Mouse (Mus musculus) lung, adult 18-20 months (tissue): ENCODE measurements at regions not wholly inside any gene's neighbourhood (a gene's known extent, or its start where the extent isn't known, plus 50 kb on each side); places are given as distances from the start of the nearest gene placed in this dataset.

Experiments
- DNase-seq, 2 experiments: peaks; one replicate each; pipeline ENCODE4 v3.0.0; 2022; ENCODE audit warnings: mixed read lengths in 2 of 2

GRCm38 (mm10) chr4:153542631-153543031 is 60.0 kb upstream of the Ajap1 start:
- DNase-seq = no peak

- DNase-seq = peak in 1 of 2 experiments; percentile 2
Measured at GRCm38 (mm10) chr4:153543900-153544648, 61.5 kb upstream of the Ajap1 start.

- no peak for DNase-seq
Measured at GRCm38 (mm10) chr4:153546709-153547108, 64.1 kb upstream of the Ajap1 start.

- no peak for DNase-seq
Measured at GRCm38 (mm10) chr4:153547111-153547510, 64.5 kb upstream of the Ajap1 start.

GRCm38 (mm10) chr4:153547871-153548270 is 65.3 kb upstream of the Ajap1 start:
- DNase-seq = no peak

GRCm38 (mm10) chr4:153551291-153551690 is 68.7 kb upstream of the Ajap1 start:
- DNase-seq = no peak

GRCm38 (mm10) chr4:153552483-153552882 is 69.9 kb upstream of the Ajap1 start:
- no peak for DNase-seq

- DNase-seq = no peak
Measured at GRCm38 (mm10) chr4:153557812-153558608, 75.4 kb upstream of the Ajap1 start.

- DNase-seq = no peak
Measured at GRCm38 (mm10) chr4:153559568-153559967, 77.0 kb upstream of the Ajap1 start.

- no peak for DNase-seq
Measured at GRCm38 (mm10) chr4:153560193-153560592, 77.6 kb upstream of the Ajap1 start.

- no peak for DNase-seq
Measured at GRCm38 (mm10) chr4:153560956-153561355, 78.3 kb upstream of the Ajap1 start.

- DNase-seq = no peak
Measured at GRCm38 (mm10) chr4:153561991-153562390, 79.4 kb upstream of the Ajap1 start.

- no peak for DNase-seq
Measured at GRCm38 (mm10) chr4:153567329-153567973, 84.8 kb upstream of the Ajap1 start.

GRCm38 (mm10) chr4:153573180-153573769 is 90.7 kb upstream of the Ajap1 start:
- no peak for DNase-seq

- no peak for DNase-seq
Measured at GRCm38 (mm10) chr4:153593291-153593690, 110.7 kb upstream of the Ajap1 start.

GRCm38 (mm10) chr4:153599794-153600370 is 117.3 kb upstream of the Ajap1 start:
- DNase-seq = no peak

GRCm38 (mm10) chr4:153602496-153602895 is 119.9 kb upstream of the Ajap1 start:
- DNase-seq = no peak

GRCm38 (mm10) chr4:153603056-153603840 is 120.6 kb upstream of the Ajap1 start:
- DNase-seq = no peak

- DNase-seq = no peak
Measured at GRCm38 (mm10) chr4:153603936-153604335, 121.3 kb upstream of the Ajap1 start.

GRCm38 (mm10) chr4:153604695-153605485 is 122.3 kb upstream of the Ajap1 start:
- DNase-seq = no peak

GRCm38 (mm10) chr4:153616058-153616457 is 133.4 kb upstream of the Ajap1 start:
- no peak for DNase-seq
